ENCODE assay signal across 14 mouse cellular contexts in the genomic region with DNA sequence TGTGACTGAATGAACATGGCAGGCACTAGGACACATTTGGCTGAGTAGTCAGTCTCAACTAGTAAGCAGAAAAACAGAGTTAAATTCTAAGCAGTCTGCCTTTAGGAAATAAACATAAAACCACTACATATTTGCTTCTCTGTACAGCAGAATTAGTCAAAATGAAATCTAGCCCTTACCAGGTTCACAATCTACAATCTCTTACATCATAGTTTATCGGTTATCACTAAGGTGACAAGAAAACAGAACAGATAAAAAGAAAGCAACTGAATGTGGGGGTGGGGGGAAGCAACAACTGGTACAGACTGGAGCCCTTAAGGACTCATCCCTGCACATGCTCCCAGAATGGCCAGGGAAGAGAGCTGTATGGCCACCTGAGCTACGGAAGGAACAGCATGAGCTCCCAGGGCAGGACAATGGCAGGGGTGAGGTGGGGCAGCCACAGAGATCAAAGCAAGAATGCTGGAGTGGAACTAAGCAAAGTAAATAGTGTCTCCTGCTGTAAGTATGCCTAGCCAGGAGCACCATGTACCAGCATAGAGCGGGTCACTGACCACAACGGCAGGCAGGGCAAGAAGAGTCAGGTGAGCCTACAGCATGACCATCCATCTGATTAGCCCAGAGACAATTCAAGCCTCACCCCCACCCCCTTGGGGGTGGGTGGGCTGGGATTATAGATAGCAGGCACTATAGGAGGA. TPM values are rescaled to one million over a fixed set of nuclear protein-coding genes. Genes with fewer than 3 reads are reported as not detected.
DNase-seq lines count a peak whose midpoint lies in the region; ATAC-seq lines count a peak whose summit lies in the region.
"Had no signal": no experiment of that assay in that cellular context is flagged by ENCODE, and none has a peak within 500 bp of the region (broad histone marks: within the 10 kb centered on the region; RNA-seq: fewer than 3 reads in every experiment).

No protein-coding gene starts in this region.

- H3K9me3 ChIP-seq in kidney, embryonic 16.5 days (ENCODE audit: low read length): no peaks in the 10 kb centered on the region
- H3K9me3 ChIP-seq in liver, embryonic 16.5 days (replicated peaks; ENCODE audit: control insufficient read depth, low read length): no peaks in the 10 kb centered on the region
- H3K9me3 ChIP-seq in stomach, embryonic 16.5 days (replicated peaks; ENCODE audit: control insufficient read depth, low read length): no peaks in the 10 kb centered on the region
- H3K9me3 ChIP-seq: G1E; limb, embryonic 15.5 days had no signal

- peak; percentile 68 for ATAC-seq in inflammation-experienced regulatory T-cells, adult 6 months
- peak; percentile 89 for ATAC-seq in kidney, embryonic 16.5 days (ENCODE audit: low FRiP score, low TSS enrichment)
- ATAC-seq in liver, embryonic 16.5 days (ENCODE audit: low read depth): peak; percentile 87
- ATAC-seq in stomach, embryonic 16.5 days (ENCODE audit: insufficient read depth, low FRiP score): peak; percentile 75
- ATAC-seq: forebrain, embryonic 14.5 days had no signal

- no peak overlapping the region for H3K4me2 ChIP-seq in kidney, embryonic 16.5 days (replicated peaks; ENCODE audit: low read depth, low read length)
- no peak overlapping the region for H3K4me2 ChIP-seq in liver, embryonic 16.5 days (ENCODE audit: low read depth, low read length)
- H3K4me2 ChIP-seq in stomach, embryonic 16.5 days (ENCODE audit: low read depth, low read length): no peak overlapping the region
- H3K4me2 ChIP-seq: limb, embryonic 15.5 days had no signal

- no peak overlapping the region for H3K4me3 ChIP-seq in kidney, embryonic 16.5 days (ENCODE audit: low read length)
- H3K4me3 ChIP-seq in liver, embryonic 16.5 days (ENCODE audit: low read depth, low read length): no peak overlapping the region
- H3K4me3 ChIP-seq in stomach, embryonic 16.5 days (replicated peaks; ENCODE audit: low read length): no peak overlapping the region
- H3K4me3 ChIP-seq: limb, embryonic 15.5 days had no signal

- H3K9ac ChIP-seq in kidney, embryonic 16.5 days (replicated peaks; ENCODE audit: low read length): no peak overlapping the region
- no peak overlapping the region for H3K9ac ChIP-seq in liver, embryonic 16.5 days (ENCODE audit: low read depth, low read length)
- no peak overlapping the region for H3K9ac ChIP-seq in stomach, embryonic 16.5 days (ENCODE audit: low read length)
- H3K9ac ChIP-seq: limb, embryonic 15.5 days had no signal

- no peak for DNase-seq in cerebellum, adult 11 months
- DNase-seq in cerebellum, adult 9-10 months: no peak
- DNase-seq in urinary bladder, postnatal 36 days (ENCODE audit: low spot score in 2 of 2): no peak
- DNase-seq: adrenal gland, adult 2 months; heart, postnatal 36 days; layer of hippocampus, adult 9-11 months had no signal

- 30% methylated on average over 4 of the region's 4 CpGs for WGBS in kidney, embryonic 16.5 days
- 49% methylated on average over 4 of the region's 4 CpGs for WGBS in liver, embryonic 16.5 days (ENCODE audit: insufficient replicate concordance)
- WGBS in stomach, embryonic 16.5 days: 41% methylated on average over 4 of the region's 4 CpGs

- H3K27ac ChIP-seq in kidney, embryonic 16.5 days (ENCODE audit: low read length): peak overlapping the region; percentile 17
- H3K27ac ChIP-seq in liver, embryonic 16.5 days (ENCODE audit: low read length): peak overlapping the region; percentile 59
- H3K27ac ChIP-seq in stomach, embryonic 16.5 days (ENCODE audit: low read length): no peak overlapping the region; the same call in 1 of the 2 replicates
- H3K27ac ChIP-seq: limb, embryonic 15.5 days had no signal

- H3K4me1 ChIP-seq in kidney, embryonic 16.5 days (ENCODE audit: insufficient read depth, low read length): no peaks in the 10 kb centered on the region
- peaks cover 2% of the 10 kb centered on the region; the same call in 1 of the 2 replicates for H3K4me1 ChIP-seq in liver, embryonic 16.5 days (ENCODE audit: control insufficient read depth, low read depth, low read length)
- peaks cover 12% of the 10 kb centered on the region; the same call in 1 of the 2 replicates for H3K4me1 ChIP-seq in stomach, embryonic 16.5 days (ENCODE audit: control insufficient read depth, insufficient read depth, low read length)
- H3K4me1 ChIP-seq: limb, embryonic 15.5 days had no signal

- H3K36me3 ChIP-seq in kidney, embryonic 16.5 days (ENCODE audit: insufficient read depth, low read length): no peaks in the 10 kb centered on the region
- no peaks in the 10 kb centered on the region for H3K36me3 ChIP-seq in liver, embryonic 16.5 days (ENCODE audit: control insufficient read depth, insufficient read depth)
- H3K36me3 ChIP-seq in stomach, embryonic 16.5 days (ENCODE audit: control insufficient read depth, insufficient read depth, low read length): no peaks in the 10 kb centered on the region
- H3K36me3 ChIP-seq: limb, embryonic 15.5 days had no signal

- H3K27me3 ChIP-seq in kidney, embryonic 16.5 days (ENCODE audit: insufficient read depth, low read length): no peaks in the 10 kb centered on the region
- H3K27me3 ChIP-seq in liver, embryonic 16.5 days (ENCODE audit: control insufficient read depth, insufficient read depth, low read depth, low read length): no peaks in the 10 kb centered on the region
- no peaks in the 10 kb centered on the region for H3K27me3 ChIP-seq in stomach, embryonic 16.5 days (ENCODE audit: control insufficient read depth, insufficient read depth, low read length)
- H3K27me3 ChIP-seq: limb, embryonic 15.5 days had no signal

RNA-seq across cellular contexts. Expression of a gene that starts 20.0 kb away (rescaled TPM):
- not detected for polyA plus RNA-seq in inflammation-experienced regulatory T-cells, adult 6 months (2017; shearing (Covaris generic))
- polyA plus RNA-seq in kidney, embryonic 16.5 days (2015; fragmentation: Nextera tagmentation; extraction: Ambion mirVana): 2.4 and 3.4 TPM in 2 replicates
- polyA plus RNA-seq in liver, embryonic 16.5 days (2015; fragmentation: Nextera tagmentation; extraction: Ambion mirVana): 2.6 and 4.0 TPM in 2 replicates
- 19.0 and 22.0 TPM in 2 replicates for polyA plus RNA-seq in stomach, embryonic 16.5 days (2015; fragmentation: Nextera tagmentation; extraction: Ambion mirVana)
- polyA plus RNA-seq: embryonic facial prominence, embryonic 11.5 days had no signal

RNA-seq across cellular contexts. Expression of a gene that starts 36.1 kb away (rescaled TPM):
- polyA plus RNA-seq in inflammation-experienced regulatory T-cells, adult 6 months (2017; shearing (Covaris generic)): not detected
- polyA plus RNA-seq in kidney, embryonic 16.5 days (2015; fragmentation: Nextera tagmentation; extraction: Ambion mirVana): 0.09 TPM in 1 of 2 replicates, not detected in the other
- polyA plus RNA-seq in liver, embryonic 16.5 days (2015; fragmentation: Nextera tagmentation; extraction: Ambion mirVana): not detected in 2 replicates
- 0.05 and 0.07 TPM in 2 replicates for polyA plus RNA-seq in stomach, embryonic 16.5 days (2015; fragmentation: Nextera tagmentation; extraction: Ambion mirVana)
- polyA plus RNA-seq: embryonic facial prominence, embryonic 11.5 days; G1E; limb, embryonic 15.5 days had no signal
